Mouse (Mus musculus) hindbrain, embryonic 11.5 days (tissue): ENCODE measurements at regions not wholly inside any gene's neighbourhood (a gene's known extent, or its start where the extent isn't known, plus 50 kb on each side); places are given as distances from the start of the nearest gene placed in this dataset.

Experiments used
- ATAC-seq: fragments of 200-750 bp; cut with Nextera tagmentation; 2 replicates; pipeline ENCODE4 v1.8.0; 2017; ENCODE audit warnings: mild to moderate bottlenecking, moderate TSS enrichment, moderate library complexity; ENCODE audit not compliant: low FRiP score
- DNase-seq: peaks from one replicate; pipeline ENCODE4 v3.0.0-alpha.2; 2015; ENCODE audit warnings: low spot score
- H3K27ac ChIP-seq: fragments of 300-500 bp; sonication (generic); 2 replicates; pipeline ENCODE4 v1.5.1; 2014; ENCODE audit warnings: mild to moderate bottlenecking, low read depth, low read length
- H3K27me3 ChIP-seq: fragments of 300-500 bp; sonication (generic); 2 replicates; pipeline ENCODE4 v1.6.1; 2014; ENCODE audit warnings: mild to moderate bottlenecking, low read length, moderate library complexity, mixed read lengths; ENCODE audit not compliant: control insufficient read depth, insufficient read depth
- H3K36me3 ChIP-seq: fragments of 300-500 bp; sonication (generic); 2 replicates; pipeline ENCODE4 v1.6.1; 2014; ENCODE audit warnings: mild to moderate bottlenecking, low read length, moderate library complexity, mixed read lengths; ENCODE audit not compliant: control insufficient read depth, insufficient read depth
- H3K4me1 ChIP-seq: fragments of 300-500 bp; sonication (generic); replicated peaks from 2 replicates; pipeline ENCODE4 v1.6.1; 2014; ENCODE audit warnings: low read length, mixed read lengths; ENCODE audit not compliant: control insufficient read depth, insufficient read depth
- H3K4me2 ChIP-seq: fragments of 300-500 bp; sonication (generic); replicated peaks from 2 replicates; pipeline ENCODE4 v1.6.1; 2014; ENCODE audit warnings: mild to moderate bottlenecking, low read depth, low read length
- H3K4me3 ChIP-seq: fragments of 300-500 bp; sonication (generic); 2 replicates; pipeline ENCODE4 v1.5.1; 2014; ENCODE audit warnings: low read depth, low read length
- H3K9ac ChIP-seq: fragments of 300-500 bp; sonication (generic); 2 replicates; pipeline ENCODE4 v1.6.1; 2014; ENCODE audit warnings: low read depth, low read length
- H3K9me3 ChIP-seq: fragments of 300-500 bp; sonication (generic); 2 replicates; pipeline ENCODE4 v1.6.1; 2016; ENCODE audit warnings: low read length; ENCODE audit not compliant: control insufficient read depth
- WGBS: fragments of 180-500 bp; shearing (Covaris S2); extraction: QIAGEN DNeasy Blood & Tissue Kit; methylation state at CpG from one replicate; pipeline ENCODE4 v1.1.7; 2014; 5-methylcytosine and 5-hydroxymethylcytosine counted together

- no peak for ATAC-seq
- 76% methylated on average over 3 of the region's 3 CpGs for WGBS
- no peak for DNase-seq
These were observed 132.2 kb downstream of the Tmem17 start for GRCm38 (mm10) chr11:22644010-22644625.

DNA sequence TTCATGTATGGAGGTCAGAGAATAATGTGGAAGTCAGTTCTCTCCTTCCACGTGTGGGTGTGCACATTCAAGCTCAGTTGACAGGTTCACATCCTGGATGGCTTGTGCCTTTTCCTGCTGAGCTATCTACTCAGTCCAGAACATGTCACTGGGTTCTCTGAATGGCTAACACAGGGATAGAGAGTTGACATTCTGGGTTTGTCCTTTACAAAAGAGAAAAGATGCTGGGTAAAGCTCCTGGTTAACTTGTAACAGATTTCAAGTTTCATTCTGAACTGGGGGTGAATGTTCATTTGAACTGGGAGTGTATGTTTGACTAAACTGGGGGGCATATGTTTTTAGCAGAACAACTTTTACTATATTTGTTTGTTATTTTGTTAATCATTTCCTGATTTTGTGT lies 133.0 kb downstream of the Tmem17 start:
- no peak overlapping the region for H3K27ac ChIP-seq
- H3K9me3 ChIP-seq, result no peaks in the 10 kb centered on the region
- H3K36me3 ChIP-seq, result no peaks in the 10 kb centered on the region
- H3K4me2 ChIP-seq, result no peak overlapping the region
- H3K4me1 ChIP-seq, result no peaks in the 10 kb centered on the region
- 69% methylated on average over 1 of the region's 1 CpGs for whole genome bisulfite sequencing
- no peak overlapping the region for H3K4me3 ChIP-seq
- H3K27me3 ChIP-seq, result no peaks in the 10 kb centered on the region
- no peak for ATAC-seq
- H3K9ac ChIP-seq, result no peak overlapping the region
- no peak for DNase-seq

More at GRCm38 (mm10) chr11:22644010-22644625, 132.2 kb downstream of the Tmem17 start:
- Histone ChIP-seq H3K4me3 (no peak overlapping the region), H3K9me3 (no peaks in the 10 kb centered on the region), H3K27me3 (no peaks in the 10 kb centered on the region), H3K4me1 (no peaks in the 10 kb centered on the region), H3K36me3 (no peaks in the 10 kb centered on the region), H3K9ac (no peak overlapping the region), H3K27ac (no peak overlapping the region), H3K4me2 (no peak overlapping the region)

DNA sequence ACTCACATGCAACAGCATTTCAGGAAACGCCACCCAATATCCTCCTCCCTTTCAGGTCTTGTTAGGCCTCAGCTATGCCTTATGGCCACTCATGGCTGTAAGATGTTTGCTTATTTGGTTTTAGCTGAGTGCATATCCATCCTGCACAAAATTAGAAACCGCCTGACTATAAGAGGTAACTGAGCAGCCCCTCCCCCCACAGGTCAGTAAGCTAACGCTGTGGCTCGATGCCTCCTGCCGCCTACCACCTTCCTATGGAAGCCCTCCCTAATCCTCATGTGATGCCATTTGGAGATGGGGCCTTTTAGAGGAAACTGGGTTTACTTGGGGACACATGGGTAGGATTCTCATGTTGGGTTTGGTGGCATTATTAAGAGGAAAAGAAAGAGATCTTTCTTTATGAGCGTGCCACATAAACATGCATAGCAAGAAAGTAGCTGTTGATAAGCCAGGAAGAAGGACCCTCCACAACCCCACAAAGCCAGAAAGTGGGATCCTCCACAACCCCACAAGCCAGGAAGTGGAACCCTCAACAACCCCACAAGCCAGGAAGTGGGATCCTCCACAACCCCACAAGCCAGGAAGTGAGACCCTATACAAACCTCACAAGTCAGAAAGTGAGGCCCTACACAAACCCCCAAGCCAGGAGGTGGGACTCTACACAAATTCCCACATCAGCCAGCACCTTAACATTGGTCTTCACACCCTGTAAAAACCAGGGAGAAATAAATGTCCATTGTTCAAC lies 134.5 kb downstream of the Tmem17 start:
- no peak overlapping the region for H3K4me2 ChIP-seq
- 80% methylated on average over 6 of the region's 6 CpGs for WGBS
- no peaks in the 10 kb centered on the region for H3K4me1 ChIP-seq
- ATAC-seq, result no peak
- no peaks in the 10 kb centered on the region for H3K9me3 ChIP-seq
- no peak overlapping the region for H3K27ac ChIP-seq
- no peaks in the 10 kb centered on the region for H3K36me3 ChIP-seq
- H3K27me3 ChIP-seq, result no peaks in the 10 kb centered on the region
- H3K9ac ChIP-seq, result no peak overlapping the region
- DNase-seq, result no peak
- H3K4me3 ChIP-seq, result no peak overlapping the region

DNA sequence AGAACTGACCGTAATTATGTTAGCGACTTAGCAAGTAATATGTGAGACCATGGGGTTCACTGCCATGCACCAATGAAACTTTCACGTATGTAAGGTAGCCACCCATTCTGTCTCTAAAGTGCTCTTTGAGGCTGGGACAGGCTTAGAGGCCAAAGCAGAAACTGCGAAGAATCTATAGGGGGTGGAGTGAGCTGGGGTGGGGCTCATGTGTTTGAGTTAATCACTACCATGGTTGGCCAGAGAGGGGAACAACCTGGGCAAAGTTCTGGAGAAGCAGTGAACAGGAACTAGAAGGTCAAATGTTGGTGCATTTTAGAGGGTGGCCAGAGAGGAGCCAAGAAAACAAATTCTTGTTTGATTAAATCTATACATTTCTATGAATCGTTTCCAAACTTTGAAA lies 136.4 kb downstream of the Tmem17 start:
- ATAC-seq, result no peak

DNA sequence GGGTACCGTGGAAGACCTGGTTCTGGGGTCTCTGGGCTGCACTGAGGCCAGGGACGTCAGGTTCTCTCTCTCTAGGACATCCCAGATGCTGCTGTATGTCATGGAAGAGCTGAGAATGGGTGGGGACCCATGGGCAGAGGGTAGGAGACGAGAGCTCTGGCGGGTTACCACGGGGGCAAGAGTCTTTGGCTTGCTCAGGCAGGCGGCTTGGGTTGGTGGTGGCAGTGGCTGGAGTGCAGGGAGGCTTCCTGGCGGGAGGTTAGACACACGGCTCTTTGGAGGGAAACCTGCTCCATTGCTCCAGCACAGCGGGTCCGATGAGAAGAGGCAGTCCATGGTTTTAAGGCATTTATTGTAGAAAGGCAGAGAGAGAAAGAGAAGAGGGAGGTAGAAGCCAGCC lies 138.9 kb downstream of the Tmem17 start:
- 87% methylated on average over 10 of the region's 10 CpGs for WGBS
- ATAC-seq (no peak), DNase-seq (no peak)
- Histone ChIP-seq H3K27me3 (no peaks in the 10 kb centered on the region), H3K36me3 (no peaks in the 10 kb centered on the region), H3K9ac (no peak overlapping the region), H3K4me1 (no peaks in the 10 kb centered on the region), H3K9me3 (no peaks in the 10 kb centered on the region), H3K4me2 (no peak overlapping the region), H3K27ac (no peak overlapping the region), H3K4me3 (no peak overlapping the region)

More for the DNA sequence above, 136.4 kb downstream of the Tmem17 start:
- no peaks in the 10 kb centered on the region for H3K36me3 ChIP-seq
- no peaks in the 10 kb centered on the region for H3K9me3 ChIP-seq
- WGBS, result 89% methylated on average over 5 of the region's 5 CpGs
- no peak overlapping the region for H3K27ac ChIP-seq
- no peak overlapping the region for H3K4me3 ChIP-seq
- no peaks in the 10 kb centered on the region for H3K4me1 ChIP-seq
- H3K9ac ChIP-seq, result no peak overlapping the region
- H3K27me3 ChIP-seq, result no peaks in the 10 kb centered on the region
- H3K4me2 ChIP-seq, result no peak overlapping the region
- DNase-seq, result no peak

- WGBS, result 92% methylated on average over 1 of the region's 1 CpGs
- H3K4me2 ChIP-seq, result no peak overlapping the region
- H3K9me3 ChIP-seq, result no peaks in the 10 kb centered on the region
- H3K4me3 ChIP-seq, result no peak overlapping the region
- H3K27ac ChIP-seq, result no peak overlapping the region
- H3K9ac ChIP-seq, result no peak overlapping the region
- H3K4me1 ChIP-seq, result no peaks in the 10 kb centered on the region
- H3K27me3 ChIP-seq, result no peaks in the 10 kb centered on the region
- ATAC-seq, result no peak
- no peaks in the 10 kb centered on the region for H3K36me3 ChIP-seq
- DNase-seq, result no peak
These were observed 139.4 kb downstream of the Tmem17 start for GRCm38 (mm10) chr11:22651313-22651712.

- Histone ChIP-seq H3K4me3 (no peak overlapping the region), H3K4me1 (no peaks in the 10 kb centered on the region), H3K9me3 (no peaks in the 10 kb centered on the region), H3K27me3 (no peaks in the 10 kb centered on the region), H3K4me2 (no peak overlapping the region), H3K27ac (no peak overlapping the region), H3K9ac (no peak overlapping the region), H3K36me3 (no peaks in the 10 kb centered on the region)
- no peak for DNase-seq
- WGBS, result 86% methylated on average over 4 of the region's 4 CpGs
- ATAC-seq, result no peak
These were observed 140.0 kb downstream of the Tmem17 start for GRCm38 (mm10) chr11:22651911-22652310.

DNA sequence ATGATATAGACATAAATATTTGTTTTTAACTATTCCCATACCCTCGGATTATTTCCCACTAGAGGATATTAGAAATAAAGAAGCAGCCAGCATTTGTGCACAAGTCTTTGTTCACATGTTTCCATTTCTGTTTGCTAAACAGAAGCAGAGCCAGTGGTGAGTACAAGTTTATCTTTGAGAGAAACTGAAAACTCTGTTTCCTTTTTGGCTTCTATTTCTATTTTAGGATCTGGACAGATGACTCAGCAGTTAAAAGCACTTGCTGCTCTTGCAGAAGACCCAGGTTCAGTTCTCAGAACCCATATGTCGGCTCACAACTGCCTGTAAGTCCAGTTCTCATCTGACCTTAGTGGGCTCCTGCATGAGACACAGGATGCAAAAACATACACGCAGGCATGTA lies 141.0 kb downstream of the Tmem17 start:
- DNase-seq (no peak), ATAC-seq (no peak)
- no peak overlapping the region for H3K9ac ChIP-seq
- H3K27ac ChIP-seq, result no peak overlapping the region
- H3K27me3 ChIP-seq, result no peaks in the 10 kb centered on the region
- WGBS, result 77% methylated on average over 3 of the region's 3 CpGs
- no peaks in the 10 kb centered on the region for H3K4me1 ChIP-seq
- no peaks in the 10 kb centered on the region for H3K9me3 ChIP-seq
- no peak overlapping the region for H3K4me2 ChIP-seq
- H3K4me3 ChIP-seq, result no peak overlapping the region
- H3K36me3 ChIP-seq, result no peaks in the 10 kb centered on the region

GRCm38 (mm10) chr11:22653366-22653765 lies 141.5 kb downstream of the Tmem17 start:
- ATAC-seq (no peak), DNase-seq (no peak)
- H3K4me1 ChIP-seq, result no peaks in the 10 kb centered on the region
- no peak overlapping the region for H3K9ac ChIP-seq
- H3K4me2 ChIP-seq, result no peak overlapping the region
- H3K9me3 ChIP-seq, result no peaks in the 10 kb centered on the region
- 81% methylated on average over 5 of the region's 5 CpGs for WGBS
- H3K27ac ChIP-seq, result no peak overlapping the region
- no peaks in the 10 kb centered on the region for H3K27me3 ChIP-seq
- no peaks in the 10 kb centered on the region for H3K36me3 ChIP-seq
- H3K4me3 ChIP-seq, result no peak overlapping the region
